Mouse (Mus musculus) frontal cortex, adult 2 months (tissue): ENCODE measurements around the gene Asb15. TPM values are rescaled to one million over a fixed set of nuclear protein-coding genes. Genes with fewer than 3 reads are reported as not detected.

Experiments used
- DNase-seq, 2 experiments: peaks; one replicate each; pipeline ENCODE4 v3.0.0; 2022; ENCODE audit warnings: low spot score in 1 of 2; ENCODE audit errors: extremely low spot score in 1 of 2
- polyA plus RNA-seq: library from polyadenylated mRNA; depleted of rRNA; stranded (reverse); fragments of >200 nt; gene quantifications from 2 replicates; pipeline ENCODE4 v1.2.3, GENCODE M21; 2012; rRNA removed

Gene Asb15
- polyA plus RNA-seq, 1 experiment, result 0.02 TPM

DNA sequence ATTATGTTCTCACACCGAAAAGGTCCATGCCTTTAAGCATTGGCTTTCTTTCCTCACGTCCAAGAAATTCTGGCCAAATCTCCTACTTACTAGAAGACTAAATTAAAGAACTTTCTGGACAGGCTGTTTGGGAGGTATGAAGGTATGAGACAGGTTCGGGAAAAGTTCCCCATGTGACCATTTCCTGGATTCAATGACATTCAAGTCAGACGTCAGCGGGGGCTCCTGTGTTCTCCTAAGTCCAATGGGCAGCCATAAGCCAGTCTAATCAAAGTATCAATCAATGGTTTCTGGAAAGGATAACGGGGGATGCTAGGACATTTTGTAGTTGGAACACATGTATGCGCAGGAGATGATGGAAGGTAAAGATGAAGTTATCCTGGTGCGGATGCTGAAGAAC lies 77.7 kb downstream of the Asb15 start:
- no peak for DNase-seq

- no peak for DNase-seq
These were observed 78.6 kb downstream of the Asb15 start for GRCm38 (mm10) chr6:24606512-24606911.

GRCm38 (mm10) chr6:24607531-24607930 lies 79.6 kb downstream of the Asb15 start:
- DNase-seq, result no peak

- DNase-seq, result no peak
These were observed 80.2 kb downstream of the Asb15 start for GRCm38 (mm10) chr6:24608129-24608528.

DNA sequence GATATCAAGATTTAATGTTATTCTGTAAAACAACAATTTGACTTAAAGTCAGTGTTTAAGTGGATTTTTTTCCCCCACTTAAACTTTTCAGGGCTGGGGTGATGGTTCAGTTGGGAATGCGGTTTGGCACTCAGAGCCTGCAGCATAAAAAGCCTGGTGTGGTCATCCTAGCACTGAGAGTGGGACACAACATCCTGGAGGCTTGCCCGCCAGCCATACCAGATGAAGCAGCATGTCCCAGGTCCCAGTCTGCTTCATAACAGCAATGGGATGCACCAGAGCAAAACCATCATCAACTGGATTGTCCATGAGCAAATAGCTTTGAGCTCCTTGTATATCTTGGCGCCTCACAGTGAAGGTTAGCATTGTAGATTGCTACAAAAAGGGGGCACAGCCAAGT lies 80.7 kb downstream of the Asb15 start:
- DNase-seq, result no peak

GRCm38 (mm10) chr6:24609531-24609930 lies 81.6 kb downstream of the Asb15 start:
- DNase-seq, result no peak

DNA sequence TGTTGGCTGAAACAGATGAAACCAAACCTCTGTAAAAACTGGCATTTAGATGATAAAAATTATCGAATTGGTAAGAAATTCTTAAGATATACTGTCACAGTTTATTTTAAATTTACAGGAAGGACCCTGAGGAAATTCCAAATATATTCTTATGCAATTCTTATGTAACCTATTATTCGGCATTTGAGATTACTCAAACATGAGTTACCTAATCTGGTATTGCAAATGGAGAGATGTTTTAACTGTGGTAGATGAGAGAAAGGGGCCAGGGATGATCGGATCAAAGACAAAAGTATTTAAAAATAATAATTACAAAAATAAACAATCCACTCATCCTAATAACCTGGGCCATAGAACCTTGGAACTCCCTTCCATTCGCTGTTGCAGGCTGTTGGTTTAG lies 82.4 kb downstream of the Asb15 start:
- DNase-seq, result no peak

DNA sequence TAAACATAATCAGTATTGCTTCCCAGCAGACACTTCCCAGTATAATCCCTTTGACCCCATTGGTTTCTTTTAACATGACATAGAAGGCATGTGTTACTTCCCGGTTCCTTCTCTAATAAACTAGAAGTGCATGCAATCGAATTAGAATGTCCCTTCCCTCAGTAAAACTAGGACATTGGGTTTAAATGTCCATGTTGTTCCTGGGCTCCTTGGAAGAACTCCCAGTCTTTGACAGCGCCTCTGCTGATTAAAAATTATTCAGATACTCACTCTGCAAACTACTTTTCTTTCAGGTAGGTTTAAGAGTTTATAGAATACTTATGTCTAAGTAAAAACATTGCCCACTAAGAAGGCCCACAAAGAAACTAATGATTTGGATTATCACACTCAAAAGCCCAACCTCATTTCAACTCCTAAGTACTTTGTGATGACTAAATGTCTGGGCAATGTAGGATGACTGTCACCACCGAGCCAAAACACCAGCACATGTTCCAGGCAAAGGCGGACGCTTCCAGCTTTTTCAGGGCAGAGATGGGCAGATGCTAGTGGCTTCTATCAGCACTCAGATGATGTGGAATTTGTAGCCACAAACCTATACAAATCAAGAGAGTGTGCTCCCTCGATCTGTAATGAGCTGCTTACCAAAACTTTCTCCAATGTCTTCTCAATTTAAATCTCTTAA lies 84.3 kb downstream of the Asb15 start:
- DNase-seq, result no peak

DNA sequence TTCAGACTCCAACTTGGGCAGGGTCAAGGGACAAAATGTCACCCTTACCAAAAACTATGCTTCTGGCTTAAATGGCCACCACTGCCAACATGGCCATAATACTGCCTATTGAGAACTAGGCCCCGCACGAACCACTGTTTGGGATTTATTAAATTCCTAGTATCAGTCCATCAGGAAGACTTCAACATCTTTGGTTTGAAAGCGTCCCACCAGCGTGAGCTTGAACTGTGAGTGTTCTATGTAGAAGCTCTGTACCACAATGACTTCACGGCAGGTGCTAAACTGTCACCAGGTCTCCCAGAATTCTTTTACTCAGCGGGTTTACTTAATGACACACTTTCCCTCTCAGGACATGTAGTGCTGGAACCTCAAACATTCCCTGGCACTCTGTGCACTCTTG lies 85.4 kb downstream of the Asb15 start:
- DNase-seq, result no peak

GRCm38 (mm10) chr6:24613918-24614317 lies 86.0 kb downstream of the Asb15 start:
- DNase-seq, result peak in 1 of 2 experiments; percentile 55

DNA sequence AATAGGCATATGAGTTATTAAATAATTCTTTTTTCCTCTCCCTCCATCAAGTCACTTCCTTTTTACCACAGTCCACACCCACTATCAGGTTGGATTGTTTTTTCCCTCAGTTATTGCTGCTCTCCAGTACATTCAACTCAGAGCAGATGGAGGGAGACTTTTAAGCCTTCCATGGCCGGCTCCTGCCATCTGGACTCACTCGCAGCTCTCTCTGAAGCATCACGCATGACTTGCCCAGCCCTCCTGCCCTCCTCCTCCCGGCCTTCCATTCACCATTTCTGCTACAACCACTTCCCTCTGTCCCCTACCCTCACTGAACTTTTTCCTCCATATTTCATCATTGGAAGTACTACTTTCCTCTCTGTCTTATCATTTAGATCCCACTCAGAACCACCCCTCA lies 88.8 kb downstream of the Asb15 start:
- DNase-seq, result peak in 1 of 2 experiments; percentile 26

DNA sequence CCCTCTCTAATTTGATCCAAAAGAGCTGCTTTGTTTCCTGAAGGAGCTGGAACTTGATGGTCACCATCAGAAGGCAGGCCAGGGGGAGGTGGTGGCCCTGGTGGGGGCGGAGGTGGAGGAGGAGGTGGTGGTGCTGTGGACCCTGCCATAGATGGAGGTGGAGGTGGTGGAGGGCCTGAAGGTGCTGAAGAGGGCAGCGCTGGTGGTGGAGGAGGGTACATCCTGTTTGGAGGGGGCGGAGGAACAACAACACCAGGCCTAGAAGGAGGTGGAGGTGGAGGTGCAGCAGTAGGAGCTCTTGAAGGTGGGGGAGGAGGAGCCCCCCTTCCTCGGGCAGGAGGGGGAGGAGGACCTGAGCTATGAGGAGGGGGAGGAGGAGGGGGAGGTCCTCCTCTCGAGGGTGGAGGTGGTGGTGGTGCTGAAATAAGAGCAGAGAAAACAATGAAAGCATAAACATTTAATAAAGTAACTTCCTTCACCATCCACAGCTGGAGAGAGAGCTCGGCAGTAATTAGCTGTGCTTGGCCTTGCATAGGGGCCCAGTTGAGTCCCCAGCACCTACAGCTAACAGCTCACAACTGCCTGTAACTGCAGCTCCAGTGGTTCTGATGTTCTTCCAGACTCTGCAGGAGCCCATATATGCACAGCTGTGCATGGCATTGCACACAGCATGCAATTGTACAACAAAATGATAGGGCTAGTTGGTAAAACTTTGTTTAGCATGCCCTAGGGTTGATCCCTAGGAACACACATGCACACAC lies 91.5 kb downstream of the Asb15 start:
- no peak for DNase-seq

GRCm38 (mm10) chr6:24620936-24621335 lies 93.0 kb downstream of the Asb15 start:
- no peak for DNase-seq

GRCm38 (mm10) chr6:24622098-24622497 lies 94.2 kb downstream of the Asb15 start:
- DNase-seq, result no peak

Other genes starting within 250 kb of the Asb15 start
- 1.6 and 1.7 TPM in 2 replicates for gene Iqub, start 13.1 kb upstream of the Asb15 start, polyA plus RNA-seq
- gene Ndufa5, start 131 bp upstream of the Asb15 start, polyA plus RNA-seq, result 88.3 and 115 TPM in 2 replicates
- not detected in 2 replicates for gene Lmod2, start 69.6 kb downstream of the Asb15 start, polyA plus RNA-seq
- gene Wasl, start 136.9 kb downstream of the Asb15 start, polyA plus RNA-seq, result 55.3 and 57.4 TPM in 2 replicates
- not detected in 2 replicates for gene Hyal6, start 205.1 kb downstream of the Asb15 start, polyA plus RNA-seq
- gene Hyal4, start 220.2 kb downstream of the Asb15 start, polyA plus RNA-seq, result not detected in 2 replicates